Mouse (Mus musculus) liver, embryonic 13.5 days (tissue): ENCODE measurements around the gene Kif16b. TPM values are rescaled to one million over a fixed set of nuclear protein-coding genes. Genes with fewer than 3 reads are reported as not detected.

ENCODE experiments used
- ATAC-seq: fragments of 200-750 bp; cut with Nextera tagmentation; 2 replicates; pipeline ENCODE4 v1.8.0; 2017; ENCODE audit warnings: low read depth, mild to moderate bottlenecking, moderate number of reproducible peaks, moderate library complexity
- DNase-seq: peaks from one replicate; pipeline ENCODE4 v3.0.0; 2022
- H3K27ac ChIP-seq: fragments of 300-500 bp; sonication (generic); 2 replicates; pipeline ENCODE4 v1.5.1; 2015; ENCODE audit warnings: moderate library complexity, mild to moderate bottlenecking, inconsistent platforms
- H3K27me3 ChIP-seq: fragments of 300-500 bp; sonication (generic); 2 replicates; pipeline ENCODE4 v1.6.1; 2015; ENCODE audit warnings: mild to moderate bottlenecking, inconsistent platforms
- H3K36me3 ChIP-seq: fragments of 300-500 bp; sonication (generic); 2 replicates; pipeline ENCODE4 v1.6.1; 2015; ENCODE audit warnings: mild to moderate bottlenecking, inconsistent platforms
- H3K4me1 ChIP-seq: fragments of 300-500 bp; sonication (generic); replicated peaks from 2 replicates; pipeline ENCODE4 v1.6.1; 2015; ENCODE audit warnings: inconsistent platforms
- H3K4me2 ChIP-seq: fragments of 300-500 bp; sonication (generic); 2 replicates; pipeline ENCODE4 v1.6.1; 2015; ENCODE audit warnings: inconsistent platforms, mild to moderate bottlenecking, moderate library complexity
- H3K4me3 ChIP-seq: fragments of 300-500 bp; sonication (generic); replicated peaks from 2 replicates; pipeline ENCODE4 v1.5.1; 2015; ENCODE audit warnings: mild to moderate bottlenecking, inconsistent platforms
- H3K9ac ChIP-seq: fragments of 300-500 bp; sonication (generic); 2 replicates; pipeline ENCODE4 v1.6.1; 2015; ENCODE audit warnings: mild to moderate bottlenecking, inconsistent platforms
- H3K9me3 ChIP-seq: fragments of 300-500 bp; sonication (generic); replicated peaks from 2 replicates; pipeline ENCODE4 v1.6.1; 2016; ENCODE audit warnings: inconsistent platforms
- WGBS: fragments of 180-500 bp; shearing (Covaris S2); methylation state at CpG from one replicate; pipeline ENCODE4 v1.1.7; 2015; ENCODE audit not compliant: insufficient replicate concordance; 5-methylcytosine and 5-hydroxymethylcytosine counted together
- polyA plus RNA-seq: library from polyadenylated mRNA; unstranded; fragments of >200 nt; fragmentation: Nextera tagmentation; extraction: Ambion mirVana; gene quantifications from 2 replicates; pipeline ENCODE4 v1.2.1, GENCODE M21; 2015

The Kif16b gene
- polyA plus RNA-seq, 1 experiment from 2014 or later = 2.9 TPM

GRCm38 (mm10) chr2:142867481-142867880, 33.9 kb downstream of the Kif16b start:
- H3K27me3 ChIP-seq = no peaks in the 10 kb centered on the region
- H3K9ac ChIP-seq = no peak overlapping the region
- ATAC-seq (no peak), DNase-seq (no peak)
- H3K4me3 ChIP-seq = no peak overlapping the region
- H3K27ac ChIP-seq = no peak overlapping the region
- no peak overlapping the region for H3K4me2 ChIP-seq
- H3K36me3 ChIP-seq = peaks cover 3% of the 10 kb centered on the region; the same call in 1 of the 2 replicates
- no peaks in the 10 kb centered on the region for H3K9me3 ChIP-seq
- WGBS = 78% methylated on average over 2 of the region's 2 CpGs
- H3K4me1 ChIP-seq = no peaks in the 10 kb centered on the region

GRCm38 (mm10) chr2:142860994-142861393, 40.3 kb downstream of the Kif16b start:
- Histone ChIP-seq H3K36me3 (peaks cover 3% of the 10 kb centered on the region; the same call in 1 of the 2 replicates), H3K4me3 (no peak overlapping the region), H3K9ac (no peak overlapping the region), H3K27ac (no peak overlapping the region), H3K4me1 (no peaks in the 10 kb centered on the region), H3K9me3 (no peaks in the 10 kb centered on the region), H3K27me3 (no peaks in the 10 kb centered on the region), H3K4me2 (no peak overlapping the region)
- WGBS = 68% methylated on average over 6 of the region's 6 CpGs
- ATAC-seq = no peak
- DNase-seq = no peak

GRCm38 (mm10) chr2:142859452-142859851, 41.9 kb downstream of the Kif16b start:
- ATAC-seq (no peak), DNase-seq (no peak)
- H3K9ac ChIP-seq = no peak overlapping the region
- H3K4me3 ChIP-seq = no peak overlapping the region
- H3K4me2 ChIP-seq = no peak overlapping the region
- H3K27ac ChIP-seq = no peak overlapping the region
- 0 out of 2 replicates have a peak, but pooled peaks cover 5% of the 10 kb centered on the region for H3K36me3 ChIP-seq
- no peaks in the 10 kb centered on the region for H3K9me3 ChIP-seq
- H3K27me3 ChIP-seq = no peaks in the 10 kb centered on the region
- H3K4me1 ChIP-seq = no peaks in the 10 kb centered on the region
- 70% methylated on average over 4 of the region's 4 CpGs for WGBS

GRCm38 (mm10) chr2:142838775-142839174, 62.6 kb downstream of the Kif16b start:
- no peak overlapping the region for H3K27ac ChIP-seq
- 56% methylated on average over 3 of the region's 3 CpGs for WGBS

GRCm38 (mm10) chr2:142838118-142838517, 63.2 kb downstream of the Kif16b start:
- DNase-seq = no peak
- no peak overlapping the region for H3K9ac ChIP-seq
- H3K9me3 ChIP-seq = no peaks in the 10 kb centered on the region
- H3K36me3 ChIP-seq = no peaks in the 10 kb centered on the region
- WGBS = 55% methylated on average over 1 of the region's 1 CpGs
- ATAC-seq = peak; percentile 67
- H3K27me3 ChIP-seq = no peaks in the 10 kb centered on the region
- peak overlapping the region; percentile 47; the same call in 1 of the 2 replicates for H3K27ac ChIP-seq
- no peaks in the 10 kb centered on the region for H3K4me1 ChIP-seq
- no peak overlapping the region for H3K4me3 ChIP-seq
- no peak overlapping the region for H3K4me2 ChIP-seq

More at GRCm38 (mm10) chr2:142838775-142839174, 62.6 kb downstream of the Kif16b start:
- H3K27me3 ChIP-seq = no peaks in the 10 kb centered on the region
- DNase-seq = no peak
- no peaks in the 10 kb centered on the region for H3K4me1 ChIP-seq
- H3K36me3 ChIP-seq = no peaks in the 10 kb centered on the region
- no peaks in the 10 kb centered on the region for H3K9me3 ChIP-seq
- ATAC-seq = no peak
- H3K4me3 ChIP-seq = no peak overlapping the region
- H3K4me2 ChIP-seq = no peak overlapping the region
- H3K9ac ChIP-seq = no peak overlapping the region

GRCm38 (mm10) chr2:142834751-142835150, 66.6 kb downstream of the Kif16b start:
- Histone ChIP-seq H3K27ac (no peak overlapping the region), H3K27me3 (no peaks in the 10 kb centered on the region), H3K4me2 (no peak overlapping the region), H3K9me3 (no peaks in the 10 kb centered on the region), H3K36me3 (no peaks in the 10 kb centered on the region), H3K9ac (no peak overlapping the region), H3K4me1 (no peaks in the 10 kb centered on the region), H3K4me3 (no peak overlapping the region)
- DNase-seq (no peak), ATAC-seq (no peak)
- 65% methylated on average over 3 of the region's 3 CpGs for WGBS

GRCm38 (mm10) chr2:142832617-142833422, 68.5 kb downstream of the Kif16b start:
- WGBS = 85% methylated on average over 10 of the region's 10 CpGs
- Histone ChIP-seq H3K27ac (no peak overlapping the region), H3K4me3 (no peak overlapping the region), H3K4me1 (no peaks in the 10 kb centered on the region), H3K9me3 (no peaks in the 10 kb centered on the region), H3K4me2 (no peak overlapping the region), H3K36me3 (no peaks in the 10 kb centered on the region), H3K27me3 (no peaks in the 10 kb centered on the region), H3K9ac (no peak overlapping the region)
- ATAC-seq (no peak), DNase-seq (no peak)

- no peak for ATAC-seq
Observed at GRCm38 (mm10) chr2:142813033-142813432, 88.3 kb downstream of the Kif16b start.

GRCm38 (mm10) chr2:142803760-142804448, 97.4 kb downstream of the Kif16b start:
- H3K27ac ChIP-seq = no peak overlapping the region
- no peak for ATAC-seq
- WGBS = 55% methylated on average over 1 of the region's 1 CpGs

More at GRCm38 (mm10) chr2:142813033-142813432, 88.3 kb downstream of the Kif16b start:
- Histone ChIP-seq H3K9ac (no peak overlapping the region), H3K27me3 (no peaks in the 10 kb centered on the region), H3K4me3 (no peak overlapping the region), H3K36me3 (no peaks in the 10 kb centered on the region), H3K27ac (no peak overlapping the region), H3K9me3 (no peaks in the 10 kb centered on the region), H3K4me2 (no peak overlapping the region), H3K4me1 (no peaks in the 10 kb centered on the region)
- WGBS = 13% methylated on average over 2 of the region's 2 CpGs
- DNase-seq = no peak

GRCm38 (mm10) chr2:142797310-142797709, 104.0 kb downstream of the Kif16b start:
- Histone ChIP-seq H3K9ac (no peak overlapping the region), H3K4me3 (no peak overlapping the region), H3K27me3 (no peaks in the 10 kb centered on the region), H3K9me3 (no peaks in the 10 kb centered on the region), H3K36me3 (no peaks in the 10 kb centered on the region), H3K4me1 (no peaks in the 10 kb centered on the region), H3K27ac (no peak overlapping the region), H3K4me2 (no peak overlapping the region)
- no peak for DNase-seq
- ATAC-seq = no peak
- 71% methylated on average over 6 of the region's 6 CpGs for WGBS

More at GRCm38 (mm10) chr2:142803760-142804448, 97.4 kb downstream of the Kif16b start:
- no peaks in the 10 kb centered on the region for H3K27me3 ChIP-seq
- H3K9me3 ChIP-seq = no peaks in the 10 kb centered on the region
- no peaks in the 10 kb centered on the region for H3K36me3 ChIP-seq
- DNase-seq = no peak
- no peak overlapping the region for H3K4me3 ChIP-seq
- no peak overlapping the region for H3K4me2 ChIP-seq
- H3K4me1 ChIP-seq = no peaks in the 10 kb centered on the region
- H3K9ac ChIP-seq = no peak overlapping the region

- H3K36me3 ChIP-seq = no peaks in the 10 kb centered on the region
Observed at GRCm38 (mm10) chr2:142775358-142775757, 126.0 kb downstream of the Kif16b start.

More at GRCm38 (mm10) chr2:142775358-142775757, 126.0 kb downstream of the Kif16b start:
- peaks cover 19% of the 10 kb centered on the region for H3K4me1 ChIP-seq
- no peaks in the 10 kb centered on the region for H3K27me3 ChIP-seq
- peak; percentile 26 for DNase-seq
- no peak overlapping the region for H3K27ac ChIP-seq
- 18% methylated on average over 1 of the region's 1 CpGs for WGBS
- H3K4me2 ChIP-seq = 0 out of 2 replicates have a peak overlapping the region, but pooled peaks have one; percentile 3
- no peaks in the 10 kb centered on the region for H3K9me3 ChIP-seq
- H3K4me3 ChIP-seq = no peak overlapping the region
- peak; percentile 89 for ATAC-seq
- no peak overlapping the region for H3K9ac ChIP-seq
